Mouse (Mus musculus) inflammation-experienced regulatory T-cells, adult 16 weeks (primary cell): ENCODE data around the gene Fermt3. TPM values are rescaled to one million over a fixed set of nuclear protein-coding genes. Genes with fewer than 3 reads are reported as not detected.

Experiments
- polyA plus RNA-seq: library from polyadenylated mRNA; unstranded; fragments of 100-300 nt; shearing (Covaris generic); gene quantifications from one replicate; pipeline ENCODE4 v1.2.1, GENCODE M21; 2017

Fermt3 gene
- polyA plus RNA-seq, result 472 TPM

DNA sequence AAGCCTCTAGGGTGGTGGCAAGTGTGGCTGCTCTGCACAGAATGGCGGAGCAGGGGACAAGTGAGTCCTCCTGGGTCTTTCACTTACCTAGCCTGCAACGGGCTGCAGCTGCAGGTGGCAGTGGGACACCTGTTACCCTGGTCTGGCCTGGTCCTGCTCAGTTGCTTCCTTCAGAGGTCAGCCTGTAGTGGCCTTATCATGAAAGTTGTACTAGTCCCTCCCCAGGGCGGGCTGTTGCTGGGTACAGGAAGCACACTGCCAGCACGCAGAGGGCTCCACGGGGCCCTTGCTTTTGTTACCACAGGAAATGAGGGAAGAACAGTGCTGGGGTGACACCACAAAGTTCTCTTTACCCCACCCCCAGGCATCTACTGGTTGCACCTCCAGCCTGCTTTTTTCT is at the start of gene Fermt3:
Fermt3 (minus strand) TSS at position 279 of the 400 bp plus-strand sequence.

DNA sequence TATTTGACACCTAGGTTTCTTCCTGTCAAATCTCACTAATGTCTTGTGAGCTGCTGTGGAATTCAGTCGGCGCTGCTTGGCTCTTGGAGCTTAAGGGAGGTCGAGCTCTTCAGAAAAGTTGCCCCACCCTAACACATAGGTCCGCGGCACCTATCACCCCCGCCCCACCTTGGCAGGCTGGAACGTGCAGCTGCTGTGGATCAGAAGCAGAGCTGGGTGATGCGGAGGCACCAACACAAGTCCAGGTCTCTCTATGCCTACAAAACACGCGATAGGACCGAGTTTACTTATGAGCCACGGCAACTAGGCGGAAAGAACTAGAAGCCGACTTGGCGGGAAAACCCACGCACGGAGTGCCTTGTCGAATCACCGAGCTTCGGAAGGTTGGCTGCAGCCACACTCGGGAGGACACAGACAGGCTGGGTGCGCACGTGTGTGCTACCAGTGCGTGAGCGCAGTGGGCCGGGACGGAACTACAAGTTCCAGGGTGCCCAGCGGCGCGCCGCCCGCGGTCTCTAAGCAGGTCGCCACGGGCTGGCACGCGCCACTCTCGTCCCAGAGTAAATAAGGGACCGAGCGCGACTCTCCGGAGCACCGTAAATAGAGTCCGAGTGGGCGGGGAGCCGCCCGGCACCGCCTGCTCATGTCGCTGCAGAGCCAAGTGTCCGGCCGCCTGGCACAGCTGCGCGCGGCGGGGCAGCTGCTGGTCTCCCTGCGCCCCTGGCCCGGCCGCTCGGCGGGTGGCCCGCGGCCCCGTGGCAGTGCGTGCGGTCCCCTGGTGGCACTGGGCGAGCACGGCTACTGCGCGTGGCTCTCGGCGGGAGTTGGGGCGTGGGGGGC is 37.2 kb upstream of the Fermt3 start, which contains the start of gene Macrod1:
Macrod1 (plus strand) TSS at position 563 of the 840 bp plus-strand sequence.

DNA sequence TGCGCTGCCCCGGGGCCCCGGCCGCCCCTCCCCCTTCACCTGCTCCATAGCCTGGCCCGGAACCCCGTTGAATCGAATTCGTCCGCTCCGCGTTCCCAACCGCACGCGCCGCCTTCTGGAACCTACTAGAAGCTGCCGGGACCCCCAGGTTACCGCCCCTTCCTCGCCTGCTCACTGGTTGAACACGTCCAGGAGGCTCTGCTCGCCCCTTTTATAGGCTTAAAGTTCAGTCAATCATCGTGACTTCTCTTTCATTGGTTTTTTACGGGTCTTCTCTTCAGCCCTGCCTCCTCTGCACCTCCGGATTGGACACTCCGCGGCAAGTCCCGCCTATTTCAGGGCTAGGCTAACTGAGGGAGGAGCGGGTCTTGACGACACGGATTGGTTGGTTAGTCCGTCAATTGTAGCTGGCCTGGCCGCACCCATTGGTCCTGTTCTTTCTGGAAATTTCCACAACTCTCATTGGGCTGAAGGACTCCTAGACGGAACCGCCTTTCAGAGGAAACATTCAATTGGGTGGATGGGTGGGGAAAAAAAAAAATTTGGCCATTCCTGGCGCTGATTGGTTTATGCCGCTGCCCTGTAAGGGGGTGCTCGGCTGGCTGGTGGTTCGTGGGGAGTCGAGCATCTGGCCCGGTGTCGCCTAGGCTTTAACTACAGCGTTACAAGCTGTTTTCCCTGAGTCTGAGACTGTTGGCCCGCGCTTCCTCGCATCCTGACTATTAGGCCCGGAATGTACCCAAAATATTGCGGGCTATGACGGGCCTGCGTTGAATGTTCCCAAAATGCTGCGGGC is 20.8 kb upstream of the Fermt3 start, which contains the start of gene Stip1:
Stip1 (minus strand) TSS at position 127 of the 796 bp plus-strand sequence.

DNA sequence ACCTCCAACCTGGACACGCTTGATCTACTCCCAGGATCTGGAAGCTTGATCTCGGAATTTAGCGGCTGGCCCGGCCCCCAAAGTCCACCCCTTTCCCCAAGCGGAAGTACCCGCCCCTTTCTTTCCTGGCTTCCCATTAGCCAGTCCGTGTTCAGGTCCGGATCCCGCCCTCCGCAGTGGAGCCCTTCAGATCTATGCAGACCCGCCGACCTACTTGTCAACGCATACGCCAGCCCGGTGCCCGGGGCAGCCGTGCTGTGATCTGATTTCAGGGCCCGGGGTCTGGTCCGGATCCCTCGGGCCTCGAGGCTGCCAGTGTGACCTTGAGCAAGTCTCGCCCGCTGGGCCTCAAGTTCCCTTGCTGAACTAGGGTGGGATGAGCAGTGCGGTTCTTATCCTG is 23.3 kb downstream of the Fermt3 start, which contains the start of the genes Nudt22 and Trpt1:
Nudt22 (minus strand) TSS at position 112 of the 400 bp plus-strand sequence.
Trpt1 (plus strand) TSS at position 126 of the 400 bp plus-strand sequence.

DNA sequence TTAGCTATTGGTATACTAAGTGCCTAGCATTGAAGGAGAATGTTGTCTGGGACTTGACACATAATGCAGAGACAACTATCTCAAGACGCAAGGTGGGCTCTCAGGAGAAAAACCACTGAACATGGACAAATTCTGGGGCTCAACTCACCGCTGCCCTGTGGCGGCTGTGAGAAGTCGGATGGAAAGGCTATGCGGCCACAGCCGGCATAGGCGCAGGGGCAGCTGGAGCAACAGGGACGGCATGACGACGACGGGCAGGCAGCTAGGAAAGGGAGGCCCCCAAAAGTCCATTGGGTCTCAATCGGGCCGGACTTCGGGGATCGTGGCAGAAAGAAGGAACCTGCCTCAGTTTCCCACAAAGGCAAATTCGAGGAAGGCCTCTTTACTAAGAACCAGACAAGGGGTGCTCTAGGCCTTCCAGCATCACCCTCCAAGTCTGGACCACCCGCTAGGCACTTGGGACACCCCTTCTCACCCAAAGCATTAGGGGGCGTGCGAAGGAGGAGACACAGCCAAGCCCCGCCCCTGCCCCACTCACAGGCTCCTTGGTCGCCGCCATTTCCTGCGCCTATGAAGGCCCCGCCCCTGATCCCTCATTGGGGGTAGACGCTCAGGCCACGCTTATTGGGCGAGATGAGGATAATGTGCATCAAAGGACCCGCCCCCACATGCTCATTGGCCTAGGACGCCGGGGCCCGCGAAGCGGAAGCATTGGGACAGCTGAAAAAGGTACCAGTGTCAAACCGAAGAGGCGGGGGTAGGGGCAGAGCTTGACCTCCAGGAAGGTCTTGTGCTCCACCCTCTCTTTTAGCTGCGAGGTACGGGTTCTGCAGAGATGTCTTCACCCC is 27.0 kb downstream of the Fermt3 start, which contains the start of gene Dnajc4:
Dnajc4 (minus strand) TSS at position 562 of the 848 bp plus-strand sequence.

DNA sequence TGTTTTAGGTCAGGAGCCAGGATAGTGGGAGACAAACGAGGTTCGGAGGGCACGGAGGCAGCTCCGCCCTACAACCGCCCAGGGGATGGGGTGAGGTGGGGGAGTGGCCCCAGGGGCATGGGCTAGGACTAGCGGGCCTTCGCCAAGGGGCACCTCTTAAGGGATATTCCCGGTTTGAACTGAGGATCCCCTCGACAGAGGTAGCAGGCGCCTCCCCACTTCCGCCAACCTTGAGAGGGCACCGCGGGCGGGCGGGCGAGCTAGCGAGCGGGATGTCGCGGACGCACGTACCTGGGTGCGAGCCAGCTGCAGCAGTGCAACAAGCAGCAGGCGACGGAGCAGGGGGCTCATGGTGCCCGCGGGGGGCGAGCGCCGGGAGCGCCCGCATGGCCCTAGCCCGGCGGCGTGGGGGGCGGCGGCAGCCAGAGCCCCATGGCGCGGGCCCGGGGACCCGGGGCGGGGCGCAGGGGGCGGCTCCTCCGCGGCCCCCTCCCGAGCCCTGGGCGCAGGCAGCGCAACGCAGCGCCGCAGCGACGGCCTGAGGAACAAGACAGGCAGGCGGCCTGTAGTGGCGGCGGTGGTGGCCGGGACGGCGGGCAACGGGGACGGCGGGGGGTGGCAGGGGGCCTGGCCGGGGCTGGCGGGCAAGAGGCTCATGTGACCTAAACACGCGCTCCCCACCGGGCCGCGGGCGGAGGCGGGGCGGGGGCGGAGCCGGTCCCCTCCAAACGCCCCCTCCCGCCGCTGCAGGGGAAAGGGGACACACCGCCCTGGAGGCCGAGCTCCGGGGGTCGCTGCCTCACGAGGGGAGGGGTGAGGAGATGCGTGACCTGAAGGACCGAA is 32.0 kb downstream of the Fermt3 start, which contains the start of gene Vegfb:
Vegfb (minus strand) TSS at position 591 of the 843 bp plus-strand sequence.

DNA sequence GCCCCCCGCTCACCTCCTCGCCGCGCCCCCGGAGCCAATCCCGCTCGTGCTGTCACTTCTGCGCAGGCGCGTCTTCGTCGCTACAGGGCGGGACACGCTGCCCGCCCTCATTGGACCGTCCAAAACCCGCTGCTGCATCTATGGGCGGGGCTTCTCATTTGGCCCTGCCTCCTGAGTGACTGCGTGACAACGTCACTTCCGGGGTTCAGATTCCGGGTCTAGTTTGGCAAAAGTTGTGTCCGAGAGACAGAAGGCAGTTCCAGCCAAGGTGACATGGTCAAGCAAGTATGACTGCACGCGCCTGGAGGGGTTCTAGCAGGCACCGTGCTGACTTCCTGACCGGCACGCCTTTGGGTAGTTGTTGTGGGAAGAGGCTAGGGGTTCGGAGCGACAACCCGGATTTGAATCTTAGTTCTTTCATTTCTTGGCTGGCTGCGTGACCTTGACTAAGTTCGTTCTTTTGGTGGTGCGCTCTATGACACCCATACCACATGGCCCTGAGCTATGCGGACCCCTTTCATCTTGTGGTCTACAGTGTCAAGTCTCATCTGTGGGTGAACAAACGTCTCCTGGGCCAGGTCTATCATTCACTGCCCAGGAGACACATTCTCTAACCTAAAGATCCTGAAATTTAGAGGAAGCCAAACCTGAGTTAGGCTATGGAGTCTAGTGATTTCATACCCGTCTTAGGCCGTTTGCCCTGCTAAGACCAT is 38.7 kb downstream of the Fermt3 start, which contains the start of gene Fkbp2:
Fkbp2 (minus strand) TSS at position 121 of the 713 bp plus-strand sequence.

DNA sequence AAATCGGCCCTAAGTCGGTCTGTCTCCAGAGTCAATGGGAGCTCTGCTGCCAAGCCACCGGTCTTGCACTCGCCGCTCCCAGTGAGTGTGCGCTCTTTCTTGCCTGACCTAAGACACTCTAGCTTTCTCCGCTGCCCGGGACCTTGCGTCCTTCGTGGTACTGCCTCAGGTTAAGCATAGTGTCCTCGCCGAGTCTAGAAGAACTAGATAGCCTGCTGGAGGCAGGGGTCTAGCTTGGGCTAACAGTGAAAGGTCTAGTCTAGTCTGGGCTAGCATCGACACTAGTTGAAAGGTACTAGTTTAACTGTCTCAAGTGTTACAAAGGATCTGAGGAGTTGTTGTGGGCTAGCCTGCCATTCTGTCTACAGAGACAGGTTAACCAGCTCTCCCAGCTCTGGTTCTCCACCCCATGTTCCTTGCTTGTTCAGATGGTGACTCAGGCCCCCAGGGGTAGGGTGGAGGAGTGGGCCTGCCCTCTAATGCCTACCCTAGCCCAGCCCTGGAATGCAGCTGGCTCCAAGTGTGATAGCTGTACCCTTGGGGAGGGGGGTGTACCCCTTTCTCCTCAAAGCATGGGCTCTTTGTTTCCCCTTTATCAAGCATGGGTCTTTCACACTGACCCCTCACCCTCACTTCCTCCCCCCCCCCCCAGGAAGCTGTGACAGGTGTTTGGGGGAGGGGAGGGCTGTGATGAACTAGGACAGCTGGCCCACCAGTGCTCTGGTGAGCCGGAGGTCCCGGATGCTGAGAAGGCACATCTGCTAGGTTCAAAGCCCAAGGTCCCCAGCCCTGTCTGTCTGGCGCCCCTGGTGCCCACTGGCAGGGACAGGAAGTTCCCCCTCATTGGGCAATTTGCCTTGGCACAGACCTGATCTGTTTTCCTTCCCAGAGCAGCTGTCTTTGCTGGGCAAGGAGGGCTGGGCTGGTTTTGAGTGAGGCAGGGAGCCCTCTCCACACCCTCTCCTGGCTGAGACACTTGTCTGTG is 43.4 kb downstream of the Fermt3 start, which contains the start of gene Plcb3:
Plcb3 (minus strand) TSS at position 934 of the 985 bp plus-strand sequence.

DNA sequence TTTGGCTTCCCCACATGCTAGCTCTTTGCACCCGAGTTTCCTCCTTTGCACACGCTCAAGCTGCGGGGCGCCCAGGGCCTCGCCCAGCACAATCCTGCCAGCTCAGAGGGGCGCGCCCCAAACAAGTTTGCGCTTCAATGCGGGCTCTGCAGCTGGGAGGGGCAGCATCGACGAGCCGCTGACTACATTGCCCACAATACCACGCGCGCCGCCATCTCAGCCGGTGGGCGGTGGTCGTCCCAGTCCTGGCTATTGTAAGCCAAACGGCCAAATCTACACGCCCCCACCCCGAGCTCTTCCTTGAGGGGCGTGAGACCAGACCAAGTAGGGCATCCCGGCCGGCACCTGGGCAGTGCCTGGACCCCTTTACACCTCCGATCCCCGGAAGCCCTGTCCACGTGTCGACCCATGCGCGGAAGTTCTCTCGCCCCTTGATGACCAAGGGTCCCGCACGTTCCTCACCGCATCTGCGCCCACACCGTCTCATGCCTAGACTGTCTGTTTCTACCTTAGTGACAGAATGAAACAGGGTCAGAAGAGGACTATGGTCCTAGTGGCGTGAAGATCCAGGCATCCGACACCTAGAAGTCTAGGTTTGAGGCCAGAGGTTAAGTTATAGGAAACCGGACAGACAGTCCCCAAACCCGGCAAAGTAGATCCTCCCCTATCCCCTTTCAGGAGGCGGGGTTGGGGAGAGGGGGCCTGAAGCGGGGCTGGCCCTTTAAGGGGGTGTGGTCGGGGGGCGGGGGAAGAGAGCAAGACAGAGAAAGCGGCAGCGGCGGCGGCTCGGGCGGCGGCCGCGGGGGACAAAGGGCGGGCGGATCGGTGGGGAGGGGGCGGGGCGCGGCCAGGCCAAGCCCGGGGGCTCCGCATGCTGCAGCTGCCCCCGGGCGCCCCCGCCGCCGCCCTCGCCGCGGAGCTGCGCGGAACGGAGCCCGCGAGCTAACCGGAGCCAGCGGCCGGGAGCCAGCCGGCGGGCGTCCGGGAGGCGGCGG is 44.8 kb downstream of the Fermt3 start, which contains the start of gene Ppp1r14b:
Ppp1r14b (plus strand) TSS at position 758 of the 995 bp plus-strand sequence.

Other genes starting within 250 kb of the Fermt3 start
- gene Rps6ka4, start 178.8 kb downstream of the Fermt3 start, polyA plus RNA-seq, result 53.0 TPM
- gene Ccdc88b, start 161.3 kb downstream of the Fermt3 start, polyA plus RNA-seq, result 68.9 TPM
- 181 TPM for gene Trmt112, start 109.8 kb downstream of the Fermt3 start, polyA plus RNA-seq
- gene Prdx5, start 109.4 kb downstream of the Fermt3 start, polyA plus RNA-seq, result 258 TPM
- gene Esrra, start 97.7 kb downstream of the Fermt3 start, polyA plus RNA-seq, result 9.0 TPM
- not detected for gene Catsperz, start 94.1 kb downstream of the Fermt3 start, polyA plus RNA-seq
- gene Kcnk4, start 85.0 kb downstream of the Fermt3 start, polyA plus RNA-seq, result not detected
- gene Bad, start 77.6 kb downstream of the Fermt3 start, polyA plus RNA-seq, result 42.3 TPM
- gene Gpr137, start 77.0 kb downstream of the Fermt3 start, polyA plus RNA-seq, result 18.2 TPM
- 32.1 TPM for gene Ppp1r14b, start 44.5 kb downstream of the Fermt3 start, polyA plus RNA-seq
- 15.8 TPM for gene Plcb3, start 43.0 kb downstream of the Fermt3 start, polyA plus RNA-seq
- 57.9 TPM for gene Fkbp2, start 39.0 kb downstream of the Fermt3 start, polyA plus RNA-seq
- gene Vegfb, start 31.8 kb downstream of the Fermt3 start, polyA plus RNA-seq, result 2.1 TPM
- gene Dnajc4, start 26.9 kb downstream of the Fermt3 start, polyA plus RNA-seq, result 54.6 TPM
- 39.3 TPM for gene Nudt22, start 23.4 kb downstream of the Fermt3 start, polyA plus RNA-seq
- 8.9 TPM for gene Trpt1, start 23.3 kb downstream of the Fermt3 start, polyA plus RNA-seq
- gene Stip1, start 20.5 kb upstream of the Fermt3 start, polyA plus RNA-seq, result 205 TPM
- gene Macrod1, start 37.3 kb upstream of the Fermt3 start, polyA plus RNA-seq, result 3.3 TPM
- not detected for gene Flrt1, start 86.3 kb upstream of the Fermt3 start, polyA plus RNA-seq
- gene Otub1, start 186.8 kb upstream of the Fermt3 start, polyA plus RNA-seq, result 80.2 TPM
- 485 TPM for gene Cox8a, start 198.1 kb upstream of the Fermt3 start, polyA plus RNA-seq
- 56.7 TPM for gene Naa40, start 221.7 kb upstream of the Fermt3 start, polyA plus RNA-seq
- gene Rcor2, start 247.9 kb upstream of the Fermt3 start, polyA plus RNA-seq, result 0.43 TPM